Mouse (Mus musculus) spleen, postnatal 14 days (tissue): ENCODE measurements around the gene Gm2310.
"Not testable (repeated sequence)": the region's sequence is repeated elsewhere in the genome, so short reads cannot be mapped to it uniquely, and the experiment has no call there.

Experiments
- DNase-seq, 2 experiments: peaks; one replicate each; pipeline ENCODE4 v3.0.0; 2021 to 2022; ENCODE audit warnings: low spot score in 2 of 2

Gm2310 gene

DNA sequence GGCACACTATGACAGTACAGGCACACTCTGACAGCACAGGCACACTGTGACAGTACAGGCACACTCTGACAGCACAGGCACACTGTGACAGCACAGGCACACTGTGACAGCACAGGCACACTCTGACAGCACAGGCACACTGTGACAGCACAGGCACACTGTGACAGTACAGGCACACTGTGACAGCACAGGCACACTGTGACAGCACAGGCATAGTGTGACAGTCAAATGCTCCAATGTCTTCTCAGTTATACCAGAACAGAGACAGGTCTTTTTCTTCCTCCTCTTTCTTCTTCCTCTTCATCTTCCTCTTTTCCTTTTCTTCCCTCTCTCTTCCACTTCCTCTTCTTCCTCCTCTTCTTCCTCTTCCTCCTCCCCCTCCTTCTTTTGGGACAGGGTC is at the start of gene Gm2310:
TSS of gene Gm2310 (minus strand) at position 101 of the 400 bp plus-strand sequence.
- not testable (repeated sequence) for DNase-seq

GRCm38 (mm10) chr15:8568645-8569528 is 49.1 kb upstream of the Gm2310 start:
- peak; percentile 57 to 65 for DNase-seq

DNA sequence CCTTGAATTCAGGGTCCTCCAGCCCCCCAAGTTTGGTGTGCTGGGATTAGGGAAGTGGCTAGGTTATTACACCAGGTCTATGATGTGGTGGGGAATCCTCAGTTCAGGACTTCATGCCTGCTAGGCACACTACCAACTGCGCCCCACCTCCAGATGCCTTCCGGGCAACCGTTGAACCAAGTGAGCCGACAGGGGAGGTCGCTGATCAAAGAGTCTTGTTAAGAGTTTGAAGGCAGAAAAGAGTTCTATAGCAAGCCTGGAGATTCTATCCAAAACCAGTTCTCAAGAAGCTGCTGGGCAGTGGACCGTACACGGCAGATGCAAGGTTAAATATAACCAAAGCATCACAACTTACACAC is 48.5 kb upstream of the Gm2310 start:
- peak in 1 of 2 experiments; percentile 17 for DNase-seq

DNA sequence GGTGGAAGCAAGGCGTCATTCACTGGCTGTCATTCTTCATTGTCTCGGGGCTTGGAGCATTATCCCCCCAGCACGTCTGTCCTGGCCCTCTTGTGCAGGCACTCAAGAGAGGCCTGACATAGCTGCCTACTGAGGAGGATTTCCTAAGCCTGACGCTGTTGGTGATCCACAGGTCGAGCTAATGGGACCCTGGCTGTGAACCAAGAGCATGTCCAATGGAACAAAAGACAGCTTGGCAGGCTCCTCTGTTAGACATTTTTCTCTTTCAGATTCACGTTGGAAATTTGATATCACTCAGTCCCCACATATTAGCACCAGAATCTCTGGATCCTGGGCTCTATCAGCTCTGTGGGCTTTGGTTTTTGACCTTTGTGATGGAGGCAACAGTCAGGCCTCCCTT is 45.7 kb upstream of the Gm2310 start:
- no peak for DNase-seq

- no peak for DNase-seq
Measured at GRCm38 (mm10) chr15:8564331-8564730, 44.6 kb upstream of the Gm2310 start.

DNA sequence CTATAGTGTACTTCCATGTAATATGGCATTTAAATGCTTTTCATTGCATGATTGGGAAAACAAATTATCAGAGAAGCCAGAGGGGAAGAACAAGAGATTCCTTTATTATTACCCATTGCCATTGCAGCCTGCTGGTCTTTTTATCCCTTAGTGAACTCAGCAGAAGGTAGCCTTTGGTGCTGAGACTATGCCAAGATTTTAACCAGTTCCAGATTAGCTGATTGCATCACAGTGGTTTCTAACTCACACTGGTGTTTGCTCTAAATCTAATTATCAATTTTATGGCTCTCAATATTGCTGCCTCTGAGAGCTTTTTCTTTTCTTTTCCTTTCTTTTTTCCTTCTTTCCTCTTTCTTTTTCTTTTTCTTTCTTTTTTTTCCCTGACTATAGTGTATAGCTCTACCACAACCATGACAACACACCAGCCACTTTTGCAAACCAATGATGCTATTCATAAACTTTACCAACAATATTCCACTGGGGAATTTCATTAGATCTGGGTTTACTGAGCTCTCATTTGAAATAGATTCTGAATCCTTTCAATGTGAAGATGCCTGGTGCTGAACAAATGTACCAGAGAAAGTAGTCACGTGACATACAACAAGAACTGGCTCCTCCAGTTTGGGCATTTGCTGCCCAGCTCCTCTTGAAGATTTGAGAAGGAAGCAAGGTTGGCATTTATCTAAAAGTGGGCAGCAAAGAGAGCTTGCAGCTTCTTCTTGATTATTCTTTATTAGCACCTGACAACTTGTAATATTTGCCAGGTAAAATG is 43.9 kb upstream of the Gm2310 start:
- DNase-seq = no peak

DNA sequence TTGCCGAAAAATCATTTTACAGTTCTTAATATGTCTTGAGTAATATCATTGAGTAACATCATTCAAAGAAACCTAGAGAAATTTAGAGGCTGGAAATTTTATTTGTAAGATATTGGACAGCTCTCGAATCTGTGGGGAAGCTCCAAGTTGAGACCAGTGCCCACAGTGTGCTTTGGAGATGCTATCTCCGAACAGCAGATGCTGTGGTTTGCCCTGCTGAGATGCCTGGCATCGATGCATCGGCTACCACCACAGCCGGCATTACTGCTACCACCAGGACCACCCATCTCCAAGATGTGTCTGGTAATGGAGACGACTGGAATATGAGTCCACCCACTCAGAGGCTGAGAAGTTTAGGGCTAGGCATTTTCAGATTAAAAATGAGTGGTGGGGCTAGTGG is 43.0 kb upstream of the Gm2310 start:
- no peak for DNase-seq

DNA sequence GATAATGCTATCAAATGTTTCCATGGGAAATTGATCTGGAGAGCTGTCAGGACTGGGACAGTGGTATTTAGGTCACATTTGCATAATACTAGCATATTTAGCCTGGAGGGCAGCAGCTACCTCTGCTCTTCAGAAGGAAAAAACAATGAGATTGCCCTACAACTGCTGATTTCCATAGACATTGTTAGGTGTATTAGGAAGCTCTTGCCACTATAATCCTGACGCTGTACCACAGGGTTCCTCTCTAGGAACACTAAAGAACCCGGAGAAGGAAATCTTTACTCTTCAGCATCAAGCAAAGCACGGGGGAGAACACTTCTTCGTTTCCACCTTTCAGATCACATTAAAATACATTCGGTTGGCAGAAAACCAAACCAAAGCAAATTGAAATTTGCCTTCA is 11.4 kb upstream of the Gm2310 start:
- no peak for DNase-seq

- no peak for DNase-seq
Measured at GRCm38 (mm10) chr15:8512957-8513356, 6.8 kb downstream of the Gm2310 start.

DNA sequence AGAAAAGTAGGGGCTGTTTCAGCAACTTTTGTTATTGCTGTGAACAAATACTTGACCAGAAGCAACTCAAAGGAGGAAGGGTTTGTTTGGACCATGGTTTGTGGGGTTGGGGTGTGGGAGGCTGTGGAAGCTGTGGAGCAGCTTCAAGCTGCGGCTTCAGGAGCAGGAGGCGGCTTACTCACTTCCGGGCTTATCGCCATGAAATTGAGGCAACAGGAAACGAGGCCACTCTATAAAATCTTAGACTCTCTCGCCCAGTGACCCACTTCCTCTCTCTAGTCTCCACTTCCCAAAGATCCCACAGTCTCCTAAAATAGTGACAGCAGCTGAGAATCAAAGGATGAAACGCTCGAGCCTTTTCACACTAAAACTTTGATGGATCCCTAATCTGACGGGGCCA is 7.9 kb downstream of the Gm2310 start:
- DNase-seq = no peak

DNA sequence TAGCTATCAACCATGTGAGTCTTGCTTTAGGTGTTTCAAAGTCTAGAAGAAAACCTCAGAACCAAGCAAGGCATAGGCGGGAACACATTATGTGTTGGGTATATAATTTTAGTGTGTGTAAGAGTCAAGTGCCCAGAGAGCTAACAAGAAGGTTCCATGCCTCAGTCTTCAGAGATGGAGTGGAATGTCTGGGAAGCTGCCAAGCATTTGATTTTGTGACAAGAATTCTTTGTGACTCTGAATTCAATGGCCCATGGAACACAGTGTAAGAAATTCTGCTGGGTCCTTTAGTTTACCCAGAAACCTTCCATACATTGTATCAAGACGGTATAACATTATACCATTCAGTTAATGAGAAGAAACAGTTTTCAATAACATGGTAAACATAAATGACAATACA is 17.3 kb downstream of the Gm2310 start:
- DNase-seq = no peak

- no peak for DNase-seq
Measured at GRCm38 (mm10) chr15:8485261-8485660, 34.5 kb downstream of the Gm2310 start.

GRCm38 (mm10) chr15:8469006-8469575 is 50.7 kb downstream of the Gm2310 start:
- no peak for DNase-seq
